Mouse (Mus musculus) heart, postnatal 14 days (tissue): ENCODE data around the gene Cav3. TPM values are rescaled to one million over a fixed set of nuclear protein-coding genes. Genes with fewer than 3 reads are reported as not detected.

ENCODE experiments used
- DNase-seq, 2 experiments: peaks; one replicate each; pipeline ENCODE4 v3.0.0; 2021 to 2022
- intact Hi-C: fragments of 180-260 bp; cut with DNase I; formaldehyde crosslinking; loops from one replicate; pipeline ENCODE4 v1.15.1; 2025
- total RNA-seq, 2 experiments: library from RNA; stranded (reverse); gene quantifications; 2 replicates each; pipeline ENCODE4 v1.2.3; 2021

Gene Cav3
- total RNA-seq, 2 experiments from 2014 or later: 131 to 137 TPM

GRCm38 (mm10) chr6:112492656-112493055 lies 33.4 kb downstream of the Cav3 start:
- DNase-seq: no peak

GRCm38 (mm10) chr6:112493371-112493770 lies 34.1 kb downstream of the Cav3 start:
- intact Hi-C loops: loop anchor here (5.0 to 10.0 kb wide), 3 partner anchors 131 to 509 kb away; partner anchors contain the start of gene Rad18

More at GRCm38 (mm10) chr6:112492656-112493055, 33.4 kb downstream of the Cav3 start:
- intact Hi-C loops: loop anchor here (5.0 to 10.0 kb wide), 3 partner anchors 132 to 510 kb away; partner anchors contain the start of gene Rad18

GRCm38 (mm10) chr6:112494620-112495081 lies 35.3 kb downstream of the Cav3 start:
- intact Hi-C loops: loop anchor here (5.0 to 10.0 kb wide), 3 partner anchors 130 to 508 kb away; partner anchors contain the start of gene Rad18
- peak in 1 of 2 experiments; percentile 28 for DNase-seq

More at GRCm38 (mm10) chr6:112493371-112493770, 34.1 kb downstream of the Cav3 start:
- DNase-seq: no peak

- DNase-seq: no peak
- intact Hi-C loops: loop anchor here (10.0 kb wide), 1 partner anchor 130 kb away; no protein-coding TSS in a partner anchor
Measured at GRCm38 (mm10) chr6:112495219-112495618, 35.9 kb downstream of the Cav3 start.

- intact Hi-C loops: loop anchor here (10.0 kb wide), 1 partner anchor 128 kb away; no protein-coding TSS in a partner anchor
Measured at GRCm38 (mm10) chr6:112496291-112497060, 37.2 kb downstream of the Cav3 start.

GRCm38 (mm10) chr6:112497456-112497855 lies 38.2 kb downstream of the Cav3 start:
- intact Hi-C loops: loop anchor here (10.0 kb wide), 1 partner anchor 127 kb away; no protein-coding TSS in a partner anchor
- no peak for DNase-seq

More at GRCm38 (mm10) chr6:112496291-112497060, 37.2 kb downstream of the Cav3 start:
- DNase-seq: no peak

GRCm38 (mm10) chr6:112498716-112499115 lies 39.4 kb downstream of the Cav3 start:
- DNase-seq: no peak
- intact Hi-C loops: loop anchor here (10.0 kb wide), 1 partner anchor 126 kb away; no protein-coding TSS in a partner anchor

GRCm38 (mm10) chr6:112499456-112499855 lies 40.2 kb downstream of the Cav3 start:
- no peak for DNase-seq
- intact Hi-C loops: loop anchor here (10.0 kb wide), 1 partner anchor 125 kb away; no protein-coding TSS in a partner anchor

- peak; percentile 18 to 44 for DNase-seq
- intact Hi-C loops: no loop called here
Measured at GRCm38 (mm10) chr6:112501156-112501555, 41.9 kb downstream of the Cav3 start.

GRCm38 (mm10) chr6:112507617-112508016 lies 48.3 kb downstream of the Cav3 start:
- peak in 1 of 2 experiments; percentile 15 for DNase-seq
- intact Hi-C loops: no loop called here

- DNase-seq: no peak
- intact Hi-C loops: no loop called here
Measured at GRCm38 (mm10) chr6:112509590-112510131, 50.4 kb downstream of the Cav3 start.

- DNase-seq: no peak
- intact Hi-C loops: no loop called here
Measured at GRCm38 (mm10) chr6:112510346-112510745, 51.0 kb downstream of the Cav3 start.

- intact Hi-C loops: no loop called here
- no peak for DNase-seq
Measured at GRCm38 (mm10) chr6:112514591-112514990, 55.3 kb downstream of the Cav3 start.

GRCm38 (mm10) chr6:112516496-112516895 lies 57.2 kb downstream of the Cav3 start:
- no peak for DNase-seq
- intact Hi-C loops: no loop called here

GRCm38 (mm10) chr6:112517572-112517971 lies 58.3 kb downstream of the Cav3 start:
- intact Hi-C loops: no loop called here
- no peak for DNase-seq

GRCm38 (mm10) chr6:112517991-112518390 lies 58.7 kb downstream of the Cav3 start:
- intact Hi-C loops: no loop called here
- DNase-seq: no peak

Other genes with a start within 250 kb of the Cav3 start
- 10 to 100 TPM; 29.7 to 31.8 TPM for gene Lmcd1, start 185.7 kb upstream of the Cav3 start, total RNA-seq
- 1 to 10 TPM; 5.1 to 8.6 TPM for gene Ssu2, start 71.5 kb upstream of the Cav3 start, total RNA-seq
- under 1 TPM; 0.15 to 0.19 TPM for gene Oxtr, start 30.4 kb downstream of the Cav3 start, total RNA-seq
- 1 to 10 TPM; 2.7 to 3.3 TPM for gene Rad18, start 237.2 kb downstream of the Cav3 start, total RNA-seq